Mouse (Mus musculus) liver, embryonic 15.5 days (tissue): Measurements from ENCODE around the gene Cemip. TPM values are rescaled to one million over a fixed set of nuclear protein-coding genes. Genes with fewer than 3 reads are reported as not detected.

Source experiments
- ATAC-seq: fragments of 200-750 bp; cut with Nextera tagmentation; 2 replicates; pipeline ENCODE4 v1.8.0; 2017; ENCODE audit warnings: moderate number of reproducible peaks, mild to moderate bottlenecking, moderate library complexity; ENCODE audit not compliant: insufficient read depth
- H3K27ac ChIP-seq: fragments of 300-500 bp; sonication (generic); replicated peaks from 2 replicates; pipeline ENCODE4 v1.5.1; 2015; ENCODE audit warnings: mild to moderate bottlenecking, inconsistent platforms
- H3K27me3 ChIP-seq: fragments of 300-500 bp; sonication (generic); 2 replicates; pipeline ENCODE4 v1.6.1; 2015; ENCODE audit warnings: mild to moderate bottlenecking, inconsistent platforms
- H3K36me3 ChIP-seq: fragments of 300-500 bp; sonication (generic); replicated peaks from 2 replicates; pipeline ENCODE4 v1.6.1; 2015; ENCODE audit warnings: moderate library complexity, mild to moderate bottlenecking, inconsistent platforms
- H3K4me1 ChIP-seq: fragments of 300-500 bp; sonication (generic); replicated peaks from 2 replicates; pipeline ENCODE4 v1.6.1; 2015; ENCODE audit warnings: inconsistent platforms
- H3K4me2 ChIP-seq: fragments of 300-500 bp; sonication (generic); 2 replicates; pipeline ENCODE4 v1.6.1; 2015; ENCODE audit warnings: moderate library complexity, mild to moderate bottlenecking, inconsistent platforms
- H3K4me3 ChIP-seq: fragments of 300-500 bp; sonication (generic); replicated peaks from 2 replicates; pipeline ENCODE4 v1.5.1; 2015; ENCODE audit warnings: mild to moderate bottlenecking, inconsistent platforms
- H3K9ac ChIP-seq: fragments of 300-500 bp; sonication (generic); 2 replicates; pipeline ENCODE4 v1.6.1; 2015; ENCODE audit warnings: moderate library complexity, mild to moderate bottlenecking, inconsistent platforms
- H3K9me3 ChIP-seq: fragments of 300-500 bp; sonication (generic); replicated peaks from 2 replicates; pipeline ENCODE4 v1.6.1; 2016; ENCODE audit warnings: inconsistent platforms
- WGBS: fragments of 180-500 bp; shearing (Covaris S2); methylation state at CpG from one replicate; pipeline ENCODE4 v1.1.7; 2015; ENCODE audit warnings: mixed read lengths; ENCODE audit not compliant: insufficient replicate concordance; 5-methylcytosine and 5-hydroxymethylcytosine counted together
- polyA plus RNA-seq: library from polyadenylated mRNA; unstranded; fragments of >200 nt; fragmentation: Nextera tagmentation; extraction: Ambion mirVana; gene quantifications from 2 replicates; pipeline ENCODE4 v1.2.1, GENCODE M21; 2015

Cemip gene
- polyA plus RNA-seq, 1 experiment from 2014 or later = 0.02 TPM

- Histone ChIP-seq H3K27ac (no peak overlapping the region), H3K9me3 (no peaks in the 10 kb centered on the region), H3K4me1 (peaks cover 35% of the 10 kb centered on the region), H3K36me3 (peaks cover 7% of the 10 kb centered on the region; the same call in 1 of the 2 replicates), H3K9ac (no peak overlapping the region), H3K4me2 (no peak overlapping the region), H3K4me3 (no peak overlapping the region), H3K27me3 (no peaks in the 10 kb centered on the region)
- WGBS = 62% methylated on average over 7 of the region's 7 CpGs
- no peak for ATAC-seq
These were observed 30.6 kb upstream of the Cemip start for GRCm38 (mm10) chr7:84116621-84117542.

- Histone ChIP-seq H3K4me2 (no peak overlapping the region), H3K4me1 (peaks cover 21% of the 10 kb centered on the region), H3K36me3 (peaks cover 9% of the 10 kb centered on the region; the same call in 1 of the 2 replicates), H3K27me3 (no peaks in the 10 kb centered on the region), H3K9me3 (no peaks in the 10 kb centered on the region), H3K9ac (no peak overlapping the region), H3K4me3 (no peak overlapping the region), H3K27ac (no peak overlapping the region)
- ATAC-seq = no peak
- 33% methylated on average over 2 of the region's 2 CpGs for WGBS
These were observed 29.1 kb upstream of the Cemip start for GRCm38 (mm10) chr7:84115385-84115784.

GRCm38 (mm10) chr7:84114775-84115174, 28.5 kb upstream of the Cemip start:
- Histone ChIP-seq H3K9me3 (no peaks in the 10 kb centered on the region), H3K36me3 (peaks cover 13% of the 10 kb centered on the region; the same call in 1 of the 2 replicates), H3K27ac (no peak overlapping the region), H3K27me3 (no peaks in the 10 kb centered on the region), H3K9ac (no peak overlapping the region), H3K4me1 (peaks cover 15% of the 10 kb centered on the region), H3K4me2 (no peak overlapping the region), H3K4me3 (no peak overlapping the region)
- WGBS = 66% methylated on average over 3 of the region's 3 CpGs
- ATAC-seq = no peak

DNA sequence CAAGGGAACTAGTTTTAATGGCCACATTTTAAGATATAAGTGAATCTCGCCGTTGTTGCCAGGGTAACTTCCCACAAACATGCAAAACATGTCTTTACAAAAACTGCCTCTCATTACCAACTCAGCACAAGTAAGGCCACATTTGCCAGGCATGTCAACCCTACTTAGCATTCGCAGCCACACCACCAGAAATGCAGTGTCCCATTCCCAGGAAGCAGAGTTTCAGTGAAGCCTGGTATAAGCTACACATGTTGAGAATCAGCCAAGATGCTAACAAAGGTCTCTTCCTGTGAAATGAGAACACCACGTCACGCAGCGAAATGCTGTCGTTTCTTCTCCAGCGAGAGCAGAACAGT, 26.7 kb upstream of the Cemip start:
- ATAC-seq = no peak
- WGBS = 81% methylated on average over 8 of the region's 8 CpGs

DNA sequence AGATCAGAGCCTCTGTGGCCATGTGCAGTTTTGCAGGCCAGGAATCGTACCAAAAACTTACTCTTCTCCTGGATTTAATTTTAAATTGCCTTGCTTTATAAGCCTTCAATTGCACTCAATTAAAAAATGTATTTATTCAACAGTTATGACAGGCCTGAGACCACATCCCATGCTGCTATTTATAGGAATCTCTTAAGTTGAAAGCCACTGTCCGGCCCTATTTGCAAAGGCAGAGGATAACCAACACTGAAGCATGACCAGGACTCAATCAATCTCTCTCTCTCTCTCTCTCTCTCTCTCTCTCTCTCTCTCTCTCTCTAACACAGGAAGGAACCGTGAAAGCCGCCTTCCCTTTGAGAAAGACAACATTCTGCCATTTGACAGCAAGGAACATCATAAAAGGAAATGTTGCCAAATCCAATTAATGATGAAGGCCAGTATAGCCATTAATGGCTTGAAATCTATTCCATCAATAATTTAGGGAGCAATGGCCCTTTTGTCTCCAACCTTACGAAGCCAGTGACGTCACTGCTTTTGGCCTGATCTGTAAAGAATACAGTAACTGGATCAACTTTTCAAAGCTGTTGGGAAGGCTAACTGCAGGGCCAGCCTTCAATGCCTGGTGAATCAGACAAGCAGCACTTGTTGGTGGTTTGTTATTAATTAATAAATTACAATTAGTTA, 26.2 kb upstream of the Cemip start:
- ATAC-seq = no peak

More for the DNA sequence above, 26.7 kb upstream of the Cemip start:
- Histone ChIP-seq H3K9me3 (no peaks in the 10 kb centered on the region), H3K27ac (no peak overlapping the region), H3K36me3 (peaks cover 24% of the 10 kb centered on the region), H3K27me3 (no peaks in the 10 kb centered on the region), H3K4me1 (peaks cover 9% of the 10 kb centered on the region), H3K9ac (no peak overlapping the region), H3K4me2 (no peak overlapping the region), H3K4me3 (no peak overlapping the region)

DNA sequence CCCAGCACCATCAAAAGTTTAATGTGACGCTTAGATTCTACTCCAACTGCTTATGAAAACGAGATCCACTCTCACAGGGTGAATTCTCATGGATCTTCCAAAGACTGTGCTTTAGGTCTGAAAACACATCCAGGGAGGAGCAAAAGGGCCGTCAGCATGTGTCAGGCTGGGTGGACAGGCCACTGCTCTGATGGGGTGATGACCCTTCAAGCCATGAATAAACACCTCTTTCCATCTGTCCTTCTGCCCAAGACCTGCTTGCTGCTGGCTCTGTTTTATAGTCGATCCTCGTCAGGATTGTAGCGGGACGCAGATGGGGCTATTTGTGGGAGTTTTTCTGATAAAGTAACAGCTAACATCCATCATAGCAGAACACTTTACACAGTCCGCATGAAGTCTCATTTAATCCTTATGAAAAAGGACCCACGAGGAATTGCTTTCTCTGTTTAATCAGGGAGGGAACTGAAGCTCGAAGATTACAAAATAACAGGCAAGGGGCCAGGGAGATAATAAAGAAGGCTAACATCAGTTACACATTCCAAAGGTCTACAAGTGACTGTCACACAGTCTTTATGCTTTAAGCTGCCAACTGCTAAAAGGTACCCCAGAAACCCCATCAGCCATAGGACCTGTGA, 25.5 kb upstream of the Cemip start:
- Histone ChIP-seq H3K9ac (no peak overlapping the region), H3K4me1 (no peaks in the 10 kb centered on the region; the same call in 1 of the 2 replicates), H3K4me3 (no peak overlapping the region), H3K27ac (no peak overlapping the region), H3K4me2 (no peak overlapping the region), H3K9me3 (no peaks in the 10 kb centered on the region), H3K36me3 (peaks cover 24% of the 10 kb centered on the region), H3K27me3 (no peaks in the 10 kb centered on the region)
- WGBS = 70% methylated on average over 10 of the region's 10 CpGs
- no peak for ATAC-seq

More for the DNA sequence above, 26.2 kb upstream of the Cemip start:
- no peak overlapping the region for H3K4me3 ChIP-seq
- no peak overlapping the region for H3K27ac ChIP-seq
- 74% methylated on average over 6 of the region's 6 CpGs for WGBS
- peaks cover 5% of the 10 kb centered on the region; the same call in 1 of the 2 replicates for H3K4me1 ChIP-seq
- H3K36me3 ChIP-seq = peaks cover 24% of the 10 kb centered on the region
- H3K4me2 ChIP-seq = no peak overlapping the region
- H3K9me3 ChIP-seq = no peaks in the 10 kb centered on the region
- H3K9ac ChIP-seq = no peak overlapping the region
- H3K27me3 ChIP-seq = no peaks in the 10 kb centered on the region

GRCm38 (mm10) chr7:84106942-84107341, 20.6 kb upstream of the Cemip start:
- H3K27ac ChIP-seq = no peak overlapping the region
- no peak overlapping the region for H3K4me3 ChIP-seq
- no peaks in the 10 kb centered on the region for H3K9me3 ChIP-seq
- H3K27me3 ChIP-seq = no peaks in the 10 kb centered on the region
- peaks cover 17% of the 10 kb centered on the region; the same call in 1 of the 2 replicates for H3K36me3 ChIP-seq
- H3K4me2 ChIP-seq = no peak overlapping the region
- H3K4me1 ChIP-seq = no peaks in the 10 kb centered on the region
- no peak for ATAC-seq
- no peak overlapping the region for H3K9ac ChIP-seq
- 66% methylated on average over 1 of the region's 1 CpGs for WGBS

GRCm38 (mm10) chr7:84102589-84102988, 16.3 kb upstream of the Cemip start:
- no peak overlapping the region for H3K4me3 ChIP-seq
- no peak overlapping the region for H3K4me2 ChIP-seq
- H3K36me3 ChIP-seq = no peaks in the 10 kb centered on the region
- H3K27ac ChIP-seq = no peak overlapping the region
- ATAC-seq = no peak
- no peak overlapping the region for H3K9ac ChIP-seq
- H3K4me1 ChIP-seq = no peaks in the 10 kb centered on the region
- 74% methylated on average over 1 of the region's 1 CpGs for WGBS
- H3K27me3 ChIP-seq = no peaks in the 10 kb centered on the region
- no peaks in the 10 kb centered on the region for H3K9me3 ChIP-seq

GRCm38 (mm10) chr7:84100672-84101071, 14.4 kb upstream of the Cemip start:
- H3K4me2 ChIP-seq = no peak overlapping the region
- no peaks in the 10 kb centered on the region for H3K36me3 ChIP-seq
- no peak overlapping the region for H3K9ac ChIP-seq
- 49% methylated on average over 3 of the region's 3 CpGs for WGBS
- H3K27me3 ChIP-seq = no peaks in the 10 kb centered on the region
- no peak overlapping the region for H3K27ac ChIP-seq
- no peaks in the 10 kb centered on the region for H3K4me1 ChIP-seq
- no peaks in the 10 kb centered on the region for H3K9me3 ChIP-seq
- no peak for ATAC-seq
- no peak overlapping the region for H3K4me3 ChIP-seq

GRCm38 (mm10) chr7:84098098-84098497, 11.8 kb upstream of the Cemip start:
- Histone ChIP-seq H3K9me3 (no peaks in the 10 kb centered on the region), H3K4me1 (no peaks in the 10 kb centered on the region), H3K27me3 (no peaks in the 10 kb centered on the region), H3K4me3 (no peak overlapping the region), H3K27ac (no peak overlapping the region), H3K9ac (no peak overlapping the region), H3K36me3 (no peaks in the 10 kb centered on the region), H3K4me2 (no peak overlapping the region)
- ATAC-seq = no peak
- 81% methylated on average over 1 of the region's 1 CpGs for WGBS

- Histone ChIP-seq H3K4me3 (no peak overlapping the region), H3K9me3 (no peaks in the 10 kb centered on the region), H3K9ac (no peak overlapping the region), H3K27ac (no peak overlapping the region), H3K4me2 (no peak overlapping the region), H3K4me1 (no peaks in the 10 kb centered on the region), H3K36me3 (no peaks in the 10 kb centered on the region), H3K27me3 (no peaks in the 10 kb centered on the region)
- ATAC-seq = no peak
- WGBS = 45% methylated on average over 6 of the region's 6 CpGs
These were observed 10.2 kb upstream of the Cemip start for GRCm38 (mm10) chr7:84096501-84096900.
